Mouse (Mus musculus): ENCODE data around the gene Pfkm. TPM values are rescaled to one million over a fixed set of nuclear protein-coding genes. Genes with fewer than 3 reads are reported as not detected.

Pfkm gene
- polyA plus RNA-seq, 1 experiment from 2014 or later, result 69.6 TPM

GRCm38 (mm10) chr15:98139763-98140162, 47.4 kb downstream of the Pfkm start:
- Histone ChIP-seq H3K4me1 (ENCODE audit: control insufficient read depth, insufficient read depth, low read length) (peaks cover 5% of the 10 kb centered on the region; the same call in 1 of the 2 replicates), H3K36me3 (ENCODE audit: control insufficient read depth, insufficient read depth, low read length) (peaks cover 62% of the 10 kb centered on the region), H3K9ac (ENCODE audit: low read depth, low read length) (no peak overlapping the region), H3K9me3 (ENCODE audit: control insufficient read depth, low read length) (no peaks in the 10 kb centered on the region), H3K27me3 (replicated peaks; ENCODE audit: control insufficient read depth, insufficient read depth, low read length) (no peaks in the 10 kb centered on the region), H3K4me2 (ENCODE audit: low read depth, low read length) (no peak overlapping the region), H3K27ac (replicated peaks; ENCODE audit: low read depth, low read length) (no peak overlapping the region), H3K4me3 (ENCODE audit: low read depth, low read length) (no peak overlapping the region)
- WGBS, result 90% methylated on average over 7 of the region's 7 CpGs
- no peak for DNase-seq (ENCODE audit: low spot score)
- ATAC-seq (ENCODE audit: low read depth), result no peak

- Histone ChIP-seq H3K4me2 (ENCODE audit: low read depth, low read length) (no peak overlapping the region), H3K9me3 (ENCODE audit: control insufficient read depth, low read length) (no peaks in the 10 kb centered on the region), H3K27ac (replicated peaks; ENCODE audit: low read depth, low read length) (no peak overlapping the region), H3K36me3 (ENCODE audit: control insufficient read depth, insufficient read depth, low read length) (peaks cover 53% of the 10 kb centered on the region), H3K4me3 (ENCODE audit: low read depth, low read length) (no peak overlapping the region), H3K27me3 (replicated peaks; ENCODE audit: control insufficient read depth, insufficient read depth, low read length) (no peaks in the 10 kb centered on the region), H3K4me1 (ENCODE audit: control insufficient read depth, insufficient read depth, low read length) (peaks cover 6% of the 10 kb centered on the region; the same call in 1 of the 2 replicates), H3K9ac (ENCODE audit: low read depth, low read length) (no peak overlapping the region)
- DNase-seq (ENCODE audit: low spot score) (no peak), ATAC-seq (ENCODE audit: low read depth) (no peak)
- WGBS, result 75% methylated on average over 5 of the region's 5 CpGs
Observed at GRCm38 (mm10) chr15:98140809-98141208, 48.4 kb downstream of the Pfkm start.

- Histone ChIP-seq H3K4me3 (ENCODE audit: low read depth, low read length) (no peak overlapping the region), H3K9me3 (ENCODE audit: control insufficient read depth, low read length) (no peaks in the 10 kb centered on the region), H3K27me3 (replicated peaks; ENCODE audit: control insufficient read depth, insufficient read depth, low read length) (no peaks in the 10 kb centered on the region), H3K27ac (replicated peaks; ENCODE audit: low read depth, low read length) (no peak overlapping the region), H3K4me2 (ENCODE audit: low read depth, low read length) (no peak overlapping the region), H3K9ac (ENCODE audit: low read depth, low read length) (no peak overlapping the region), H3K4me1 (ENCODE audit: control insufficient read depth, insufficient read depth, low read length) (peaks cover 6% of the 10 kb centered on the region; the same call in 1 of the 2 replicates), H3K36me3 (ENCODE audit: control insufficient read depth, insufficient read depth, low read length) (peaks cover 36% of the 10 kb centered on the region)
- DNase-seq (ENCODE audit: low spot score), result no peak
- ATAC-seq (ENCODE audit: low read depth), result no peak
- 78% methylated on average over 10 of the region's 10 CpGs for WGBS
Observed at GRCm38 (mm10) chr15:98142515-98142914, 50.1 kb downstream of the Pfkm start.

- peaks cover 24% of the 10 kb centered on the region for H3K36me3 ChIP-seq (ENCODE audit: control insufficient read depth, insufficient read depth, low read length)
- peak overlapping the region; percentile 77 for H3K27ac ChIP-seq (replicated peaks; ENCODE audit: low read depth, low read length)
- WGBS, result under 1% methylated on average over 20 of the region's 36 CpGs
- H3K27me3 ChIP-seq (replicated peaks; ENCODE audit: control insufficient read depth, insufficient read depth, low read length), result no peaks in the 10 kb centered on the region
- H3K4me1 ChIP-seq (ENCODE audit: control insufficient read depth, insufficient read depth, low read length), result peaks cover 6% of the 10 kb centered on the region; the same call in 1 of the 2 replicates
- peak overlapping the region; percentile 83 for H3K4me2 ChIP-seq (ENCODE audit: low read depth, low read length)
- peak overlapping the region; percentile 92 for H3K9ac ChIP-seq (ENCODE audit: low read depth, low read length)
- H3K4me3 ChIP-seq (ENCODE audit: low read depth, low read length), result peak overlapping the region; percentile 98
- no peaks in the 10 kb centered on the region for H3K9me3 ChIP-seq (ENCODE audit: control insufficient read depth, low read length)
- no peak for DNase-seq (ENCODE audit: low spot score)
- peak; percentile 31 for ATAC-seq (ENCODE audit: low read depth)
Observed at GRCm38 (mm10) chr15:98144861-98145507, 52.6 kb downstream of the Pfkm start.

- H3K9ac ChIP-seq (ENCODE audit: low read depth, low read length), result peak overlapping the region; percentile 92
- DNase-seq (ENCODE audit: low spot score), result peak; percentile 96
Observed at GRCm38 (mm10) chr15:98145559-98146181, 53.3 kb downstream of the Pfkm start.

GRCm38 (mm10) chr15:98148356-98148755, 56.0 kb downstream of the Pfkm start:
- Histone ChIP-seq H3K27ac (replicated peaks; ENCODE audit: low read depth, low read length) (no peak overlapping the region), H3K4me3 (ENCODE audit: low read depth, low read length) (no peak overlapping the region), H3K36me3 (ENCODE audit: control insufficient read depth, insufficient read depth, low read length) (no peaks in the 10 kb centered on the region), H3K27me3 (replicated peaks; ENCODE audit: control insufficient read depth, insufficient read depth, low read length) (no peaks in the 10 kb centered on the region), H3K4me1 (ENCODE audit: control insufficient read depth, insufficient read depth, low read length) (peaks cover 6% of the 10 kb centered on the region; the same call in 1 of the 2 replicates), H3K9me3 (ENCODE audit: control insufficient read depth, low read length) (no peaks in the 10 kb centered on the region), H3K9ac (ENCODE audit: low read depth, low read length) (no peak overlapping the region), H3K4me2 (ENCODE audit: low read depth, low read length) (no peak overlapping the region)
- no peak for ATAC-seq (ENCODE audit: low read depth)
- 71% methylated on average over 3 of the region's 3 CpGs for WGBS
- no peak for DNase-seq (ENCODE audit: low spot score)

More at GRCm38 (mm10) chr15:98145559-98146181, 53.3 kb downstream of the Pfkm start:
- Histone ChIP-seq H3K36me3 (ENCODE audit: control insufficient read depth, insufficient read depth, low read length) (peaks cover 17% of the 10 kb centered on the region), H3K4me3 (ENCODE audit: low read depth, low read length) (peak overlapping the region; percentile 98), H3K27me3 (replicated peaks; ENCODE audit: control insufficient read depth, insufficient read depth, low read length) (no peaks in the 10 kb centered on the region), H3K4me1 (ENCODE audit: control insufficient read depth, insufficient read depth, low read length) (peaks cover 6% of the 10 kb centered on the region; the same call in 1 of the 2 replicates), H3K27ac (replicated peaks; ENCODE audit: low read depth, low read length) (peak overlapping the region; percentile 77), H3K9me3 (ENCODE audit: control insufficient read depth, low read length) (no peaks in the 10 kb centered on the region), H3K4me2 (ENCODE audit: low read depth, low read length) (peak overlapping the region; percentile 83)
- under 1% methylated on average over 38 of the region's 38 CpGs for WGBS
- peak; percentile 96 for ATAC-seq (ENCODE audit: low read depth)

- Histone ChIP-seq H3K4me3 (ENCODE audit: low read depth, low read length) (no peak overlapping the region), H3K9me3 (ENCODE audit: control insufficient read depth, low read length) (no peaks in the 10 kb centered on the region), H3K9ac (ENCODE audit: low read depth, low read length) (no peak overlapping the region), H3K4me1 (ENCODE audit: control insufficient read depth, insufficient read depth, low read length) (peaks cover 6% of the 10 kb centered on the region; the same call in 1 of the 2 replicates), H3K27ac (replicated peaks; ENCODE audit: low read depth, low read length) (no peak overlapping the region), H3K36me3 (ENCODE audit: control insufficient read depth, insufficient read depth, low read length) (no peaks in the 10 kb centered on the region), H3K27me3 (replicated peaks; ENCODE audit: control insufficient read depth, insufficient read depth, low read length) (no peaks in the 10 kb centered on the region), H3K4me2 (ENCODE audit: low read depth, low read length) (no peak overlapping the region)
- WGBS, result 49% methylated on average over 10 of the region's 10 CpGs
- ATAC-seq (ENCODE audit: low read depth) (no peak; the same call in 1 of the 2 replicates), DNase-seq (ENCODE audit: low spot score) (peak; percentile 35)
Observed at GRCm38 (mm10) chr15:98149166-98149602, 56.8 kb downstream of the Pfkm start.

- Histone ChIP-seq H3K27me3 (replicated peaks; ENCODE audit: control insufficient read depth, insufficient read depth, low read length) (no peaks in the 10 kb centered on the region), H3K9me3 (ENCODE audit: control insufficient read depth, low read length) (no peaks in the 10 kb centered on the region), H3K36me3 (ENCODE audit: control insufficient read depth, insufficient read depth, low read length) (no peaks in the 10 kb centered on the region), H3K4me1 (ENCODE audit: control insufficient read depth, insufficient read depth, low read length) (no peaks in the 10 kb centered on the region), H3K9ac (ENCODE audit: low read depth, low read length) (peak overlapping the region; percentile 30; the same call in 1 of the 2 replicates), H3K4me3 (ENCODE audit: low read depth, low read length) (no peak overlapping the region), H3K4me2 (ENCODE audit: low read depth, low read length) (no peak overlapping the region), H3K27ac (replicated peaks; ENCODE audit: low read depth, low read length) (no peak overlapping the region)
- DNase-seq (ENCODE audit: low spot score), result peak; percentile 21
- ATAC-seq (ENCODE audit: low read depth), result no peak
- WGBS, result 39% methylated on average over 7 of the region's 7 CpGs
Observed at GRCm38 (mm10) chr15:98152916-98153315, 60.5 kb downstream of the Pfkm start.

Measured in embryonic facial prominence, embryonic 14.5 days (tissue).